Mouse (Mus musculus) neural tube, embryonic 13.5 days (tissue): ENCODE measurements around the gene Gm2174. TPM values are rescaled to one million over a fixed set of nuclear protein-coding genes. Genes with fewer than 3 reads are reported as not detected.

ENCODE experiments used
- ATAC-seq: fragments of 200-750 bp; cut with Nextera tagmentation; 2 replicates; pipeline ENCODE4 v1.8.0; 2017; ENCODE audit warnings: low read depth, mild to moderate bottlenecking, moderate TSS enrichment, moderate library complexity
- H3K27ac ChIP-seq: fragments of 300-500 bp; sonication (generic); replicated peaks from 2 replicates; pipeline ENCODE4 v1.5.1; 2015; ENCODE audit warnings: moderate library complexity, mild to moderate bottlenecking, inconsistent platforms
- H3K27me3 ChIP-seq: fragments of 300-500 bp; sonication (generic); 2 replicates; pipeline ENCODE4 v1.6.1; 2015; ENCODE audit warnings: mild to moderate bottlenecking, inconsistent platforms
- H3K36me3 ChIP-seq: fragments of 300-500 bp; sonication (generic); 2 replicates; pipeline ENCODE4 v1.6.1; 2015; ENCODE audit warnings: mild to moderate bottlenecking, inconsistent platforms
- H3K4me1 ChIP-seq: fragments of 300-500 bp; sonication (generic); replicated peaks from 2 replicates; pipeline ENCODE4 v1.6.1; 2015; ENCODE audit warnings: inconsistent platforms
- H3K4me2 ChIP-seq: fragments of 300-500 bp; sonication (generic); 2 replicates; pipeline ENCODE4 v1.6.1; 2015; ENCODE audit warnings: inconsistent platforms, mild to moderate bottlenecking, moderate library complexity
- H3K4me3 ChIP-seq: fragments of 300-500 bp; sonication (generic); 2 replicates; pipeline ENCODE4 v1.5.1; 2015; ENCODE audit warnings: mild to moderate bottlenecking, inconsistent platforms
- H3K9ac ChIP-seq: fragments of 300-500 bp; sonication (generic); 2 replicates; pipeline ENCODE4 v1.6.1; 2015; ENCODE audit warnings: moderate library complexity, mild to moderate bottlenecking, inconsistent platforms
- H3K9me3 ChIP-seq: fragments of 300-500 bp; sonication (generic); 2 replicates; pipeline ENCODE4 v1.6.1; 2016; ENCODE audit warnings: inconsistent platforms
- WGBS: fragments of 180-500 bp; shearing (Covaris S2); methylation state at CpG from one replicate; pipeline ENCODE4 v1.1.7; 2015; 5-methylcytosine and 5-hydroxymethylcytosine counted together
- polyA plus RNA-seq: library from polyadenylated mRNA; unstranded; fragments of >200 nt; fragmentation: Nextera tagmentation; extraction: Ambion mirVana; gene quantifications from 2 replicates; pipeline ENCODE4 v1.2.1, GENCODE M21; 2015

Gene Gm2174
- polyA plus RNA-seq, 1 experiment from 2014 or later: not detected

GRCm38 (mm10) chrX:56456379-56456778 lies 8.6 kb downstream of the Gm2174 start:
- H3K27me3 ChIP-seq: no peaks in the 10 kb centered on the region
- H3K4me1 ChIP-seq: no peaks in the 10 kb centered on the region
- 21% methylated on average over 8 of the region's 8 CpGs for WGBS
- peak overlapping the region; percentile 58 for H3K4me2 ChIP-seq
- H3K36me3 ChIP-seq: no peaks in the 10 kb centered on the region
- H3K27ac ChIP-seq: peak overlapping the region; percentile 98
- H3K9me3 ChIP-seq: no peaks in the 10 kb centered on the region
- peak overlapping the region; percentile 57 for H3K4me3 ChIP-seq
- peak overlapping the region; percentile 84 for H3K9ac ChIP-seq
- peak; percentile 2; the same call in 1 of the 2 replicates for ATAC-seq

- no peaks in the 10 kb centered on the region for H3K36me3 ChIP-seq
- no peak overlapping the region for H3K27ac ChIP-seq
Measured at GRCm38 (mm10) chrX:56462020-56462933, 14.5 kb downstream of the Gm2174 start.

GRCm38 (mm10) chrX:56464906-56465305 lies 17.1 kb downstream of the Gm2174 start:
- no peak overlapping the region for H3K4me3 ChIP-seq
- no peaks in the 10 kb centered on the region for H3K9me3 ChIP-seq
- H3K27me3 ChIP-seq: no peaks in the 10 kb centered on the region
- no peak overlapping the region for H3K27ac ChIP-seq
- ATAC-seq: no peak
- H3K4me1 ChIP-seq: no peaks in the 10 kb centered on the region
- no peak overlapping the region for H3K4me2 ChIP-seq
- no peaks in the 10 kb centered on the region for H3K36me3 ChIP-seq
- no peak overlapping the region for H3K9ac ChIP-seq
- WGBS: 78% methylated on average over 1 of the region's 1 CpGs

More at GRCm38 (mm10) chrX:56462020-56462933, 14.5 kb downstream of the Gm2174 start:
- no peak for ATAC-seq
- Histone ChIP-seq H3K9ac (no peak overlapping the region), H3K9me3 (no peaks in the 10 kb centered on the region), H3K4me2 (no peak overlapping the region), H3K4me3 (no peak overlapping the region), H3K27me3 (no peaks in the 10 kb centered on the region), H3K4me1 (no peaks in the 10 kb centered on the region)
- WGBS: 75% methylated on average over 14 of the region's 14 CpGs

GRCm38 (mm10) chrX:56467688-56468087 lies 19.9 kb downstream of the Gm2174 start:
- ATAC-seq: no peak
- no peaks in the 10 kb centered on the region for H3K36me3 ChIP-seq
- no peak overlapping the region for H3K9ac ChIP-seq
- H3K9me3 ChIP-seq: no peaks in the 10 kb centered on the region
- WGBS: 51% methylated on average over 4 of the region's 4 CpGs
- no peak overlapping the region for H3K4me2 ChIP-seq
- no peak overlapping the region for H3K4me3 ChIP-seq
- no peaks in the 10 kb centered on the region for H3K4me1 ChIP-seq
- no peaks in the 10 kb centered on the region for H3K27me3 ChIP-seq
- H3K27ac ChIP-seq: no peak overlapping the region

- ATAC-seq: no peak
- no peak overlapping the region for H3K4me3 ChIP-seq
- H3K27me3 ChIP-seq: no peaks in the 10 kb centered on the region
- H3K36me3 ChIP-seq: no peaks in the 10 kb centered on the region
- H3K9me3 ChIP-seq: no peaks in the 10 kb centered on the region
- 59% methylated on average over 6 of the region's 6 CpGs for WGBS
- no peak overlapping the region for H3K4me2 ChIP-seq
- no peak overlapping the region for H3K9ac ChIP-seq
- no peaks in the 10 kb centered on the region for H3K4me1 ChIP-seq
- H3K27ac ChIP-seq: peak overlapping the region; percentile 28; the same call in 1 of the 2 replicates
Measured at GRCm38 (mm10) chrX:56468422-56468821, 20.7 kb downstream of the Gm2174 start.

- no peaks in the 10 kb centered on the region for H3K36me3 ChIP-seq
- ATAC-seq: no peak
- no peak overlapping the region for H3K27ac ChIP-seq
- 65% methylated on average over 8 of the region's 8 CpGs for WGBS
- H3K9me3 ChIP-seq: no peaks in the 10 kb centered on the region
- no peak overlapping the region for H3K9ac ChIP-seq
- H3K4me2 ChIP-seq: no peak overlapping the region
- no peaks in the 10 kb centered on the region for H3K27me3 ChIP-seq
- H3K4me1 ChIP-seq: no peaks in the 10 kb centered on the region
- no peak overlapping the region for H3K4me3 ChIP-seq
Measured at GRCm38 (mm10) chrX:56474035-56474434, 26.3 kb downstream of the Gm2174 start.

- Histone ChIP-seq H3K4me1 (no peaks in the 10 kb centered on the region), H3K27me3 (no peaks in the 10 kb centered on the region), H3K4me3 (no peak overlapping the region), H3K9me3 (no peaks in the 10 kb centered on the region), H3K9ac (no peak overlapping the region), H3K4me2 (no peak overlapping the region), H3K36me3 (peaks cover 10% of the 10 kb centered on the region; the same call in 1 of the 2 replicates), H3K27ac (no peak overlapping the region)
- ATAC-seq: no peak
- 93% methylated on average over 3 of the region's 3 CpGs for WGBS
Measured at GRCm38 (mm10) chrX:56477553-56477952, 29.8 kb downstream of the Gm2174 start.

- Histone ChIP-seq H3K27ac (no peak overlapping the region), H3K4me2 (no peak overlapping the region), H3K36me3 (peaks cover 16% of the 10 kb centered on the region; the same call in 1 of the 2 replicates), H3K27me3 (no peaks in the 10 kb centered on the region), H3K4me3 (no peak overlapping the region), H3K9ac (no peak overlapping the region), H3K9me3 (no peaks in the 10 kb centered on the region), H3K4me1 (no peaks in the 10 kb centered on the region)
- WGBS: 73% methylated on average over 3 of the region's 3 CpGs
- ATAC-seq: no peak
Measured at GRCm38 (mm10) chrX:56481906-56482305, 34.1 kb downstream of the Gm2174 start.

- no peak overlapping the region for H3K4me3 ChIP-seq
- H3K27ac ChIP-seq: no peak overlapping the region
- no peak overlapping the region for H3K9ac ChIP-seq
- no peaks in the 10 kb centered on the region for H3K27me3 ChIP-seq
- 27% methylated on average over 1 of the region's 1 CpGs for WGBS
- no peak overlapping the region for H3K4me2 ChIP-seq
- H3K4me1 ChIP-seq: no peaks in the 10 kb centered on the region
- no peak for ATAC-seq
- 0 out of 2 replicates have a peak, but pooled peaks cover under 1% of the 10 kb centered on the region for H3K36me3 ChIP-seq
- H3K9me3 ChIP-seq: no peaks in the 10 kb centered on the region
Measured at GRCm38 (mm10) chrX:56489758-56490157, 42.0 kb downstream of the Gm2174 start.

GRCm38 (mm10) chrX:56497241-56497640 lies 49.5 kb downstream of the Gm2174 start:
- ATAC-seq: no peak
- H3K4me2 ChIP-seq: no peak overlapping the region
- no peaks in the 10 kb centered on the region for H3K4me1 ChIP-seq
- H3K27ac ChIP-seq: no peak overlapping the region
- no peaks in the 10 kb centered on the region for H3K9me3 ChIP-seq
- peaks cover 14% of the 10 kb centered on the region for H3K36me3 ChIP-seq
- no peak overlapping the region for H3K4me3 ChIP-seq
- H3K27me3 ChIP-seq: no peaks in the 10 kb centered on the region
- no peak overlapping the region for H3K9ac ChIP-seq
- 85% methylated on average over 7 of the region's 7 CpGs for WGBS
